Mouse (Mus musculus) stomach, embryonic 14.5 days (tissue): ENCODE data around the gene Tcl1b2. TPM values are rescaled to one million over a fixed set of nuclear protein-coding genes. Genes with fewer than 3 reads are reported as not detected.

Experiments used
- ATAC-seq: fragments of 200-750 bp; cut with Nextera tagmentation; 2 replicates; pipeline ENCODE4 v1.8.0; 2017; ENCODE audit warnings: low read depth, moderate TSS enrichment; ENCODE audit not compliant: insufficient number of reproducible peaks, insufficient read depth, low FRiP score
- H3K27ac ChIP-seq: fragments of 300-500 bp; sonication (generic); 2 replicates; pipeline ENCODE4 v1.5.1; 2014; ENCODE audit warnings: mild to moderate bottlenecking, low read length, moderate library complexity, mixed read lengths
- H3K27me3 ChIP-seq: fragments of 300-500 bp; sonication (generic); 2 replicates; pipeline ENCODE4 v1.6.1; 2014; ENCODE audit warnings: low read length, control low read depth, mixed read lengths; ENCODE audit not compliant: control insufficient read depth, insufficient read depth
- H3K36me3 ChIP-seq: fragments of 300-500 bp; sonication (generic); 2 replicates; pipeline ENCODE4 v1.6.1; 2014; ENCODE audit warnings: mild to moderate bottlenecking, control low read depth, low read length, moderate library complexity, mixed read lengths; ENCODE audit not compliant: control insufficient read depth, insufficient read depth
- H3K4me1 ChIP-seq: fragments of 300-500 bp; sonication (generic); 2 replicates; pipeline ENCODE4 v1.6.1; 2014; ENCODE audit warnings: low read length, control low read depth, mixed read lengths; ENCODE audit not compliant: control insufficient read depth, insufficient read depth
- H3K4me2 ChIP-seq: fragments of 300-500 bp; sonication (generic); replicated peaks from 2 replicates; pipeline ENCODE4 v1.6.1; 2014; ENCODE audit warnings: low read depth, low read length, control low read depth
- H3K4me3 ChIP-seq: fragments of 300-500 bp; sonication (generic); 2 replicates; pipeline ENCODE4 v1.5.1; 2014; ENCODE audit warnings: low read depth, low read length, control low read depth
- H3K9ac ChIP-seq: fragments of 300-500 bp; sonication (generic); replicated peaks from 2 replicates; pipeline ENCODE4 v1.6.1; 2014; ENCODE audit warnings: low read depth, mild to moderate bottlenecking, control low read depth, low read length, moderate library complexity, mixed read lengths
- H3K9me3 ChIP-seq: fragments of 300-500 bp; sonication (generic); 2 replicates; pipeline ENCODE4 v1.6.1; 2016; ENCODE audit warnings: low read depth, low read length, control low read depth; ENCODE audit not compliant: control insufficient read depth
- WGBS: fragments of 180-500 bp; shearing (Covaris S2); extraction: QIAGEN DNeasy Blood & Tissue Kit; methylation state at CpG from one replicate; pipeline ENCODE4 v1.1.7; 2014; 5-methylcytosine and 5-hydroxymethylcytosine counted together
- polyA plus RNA-seq: library from polyadenylated mRNA; unstranded; fragments of >200 nt; fragmentation: Nextera tagmentation; extraction: Ambion mirVana; gene quantifications from 2 replicates; pipeline ENCODE4 v1.2.1, GENCODE M21; 2014

The Tcl1b2 gene
- polyA plus RNA-seq: not detected in 2 replicates

- Histone ChIP-seq H3K4me1 (no peaks in the 10 kb centered on the region), H3K4me2 (no peak within 1 kb of the TSS), H3K27ac (no peak within 1 kb of the TSS), H3K36me3 (no peaks in the 10 kb centered on the region), H3K4me3 (no peak within 1 kb of the TSS), H3K9me3 (no peaks in the 10 kb centered on the region), H3K9ac (no peak within 1 kb of the TSS), H3K27me3 (no peaks in the 10 kb centered on the region)
- no peak for ATAC-seq
- 79% methylated on average over 3 of the region's 3 CpGs for WGBS
These were observed at the start of gene Tcl1b2 for GRCm38 (mm10) chr12:105145714-105146113. Gene Tcl1b2, plus strand, starts transcription at chr12:105146014.

- Histone ChIP-seq H3K36me3 (no peaks in the 10 kb centered on the region), H3K4me3 (no peak overlapping the region), H3K27ac (no peak overlapping the region), H3K9ac (no peak overlapping the region), H3K9me3 (no peaks in the 10 kb centered on the region), H3K4me1 (no peaks in the 10 kb centered on the region), H3K4me2 (no peak overlapping the region), H3K27me3 (no peaks in the 10 kb centered on the region)
- WGBS: 55% methylated on average over 9 of the region's 9 CpGs
- ATAC-seq: no peak
These were observed 46.3 kb upstream of the Tcl1b2 start for GRCm38 (mm10) chr12:105099466-105100044.

- Histone ChIP-seq H3K9me3 (no peaks in the 10 kb centered on the region), H3K4me1 (no peaks in the 10 kb centered on the region), H3K27me3 (no peaks in the 10 kb centered on the region), H3K4me2 (no peak overlapping the region), H3K9ac (no peak overlapping the region), H3K4me3 (no peak overlapping the region), H3K27ac (no peak overlapping the region), H3K36me3 (no peaks in the 10 kb centered on the region)
- ATAC-seq: no peak
- WGBS: 48% methylated on average over 8 of the region's 8 CpGs
These were observed 42.9 kb upstream of the Tcl1b2 start for GRCm38 (mm10) chr12:105102901-105103300.

GRCm38 (mm10) chr12:105104036-105104435 is 41.8 kb upstream of the Tcl1b2 start:
- no peaks in the 10 kb centered on the region for H3K27me3 ChIP-seq
- no peaks in the 10 kb centered on the region for H3K36me3 ChIP-seq
- WGBS: 4% methylated on average over 4 of the region's 4 CpGs
- H3K9me3 ChIP-seq: no peaks in the 10 kb centered on the region
- no peak overlapping the region for H3K4me2 ChIP-seq
- ATAC-seq: no peak
- H3K4me1 ChIP-seq: no peaks in the 10 kb centered on the region
- no peak overlapping the region for H3K27ac ChIP-seq
- no peak overlapping the region for H3K4me3 ChIP-seq
- no peak overlapping the region for H3K9ac ChIP-seq

- H3K9ac ChIP-seq: no peak overlapping the region
- H3K36me3 ChIP-seq: no peaks in the 10 kb centered on the region
- no peak overlapping the region for H3K27ac ChIP-seq
- H3K9me3 ChIP-seq: no peaks in the 10 kb centered on the region
- H3K4me2 ChIP-seq: no peak overlapping the region
- no peaks in the 10 kb centered on the region for H3K4me1 ChIP-seq
- no peak overlapping the region for H3K4me3 ChIP-seq
- ATAC-seq: no peak
- no peaks in the 10 kb centered on the region for H3K27me3 ChIP-seq
- 81% methylated on average over 5 of the region's 5 CpGs for WGBS
These were observed 40.5 kb upstream of the Tcl1b2 start for GRCm38 (mm10) chr12:105105326-105105725.

GRCm38 (mm10) chr12:105108856-105109255 is 37.0 kb upstream of the Tcl1b2 start:
- H3K9me3 ChIP-seq: no peaks in the 10 kb centered on the region
- no peak overlapping the region for H3K27ac ChIP-seq
- no peak overlapping the region for H3K4me3 ChIP-seq
- H3K36me3 ChIP-seq: no peaks in the 10 kb centered on the region
- peaks cover 4% of the 10 kb centered on the region; the same call in 1 of the 2 replicates for H3K4me1 ChIP-seq
- no peaks in the 10 kb centered on the region for H3K27me3 ChIP-seq
- 0 out of 2 replicates have a peak, but pooled peaks have one; percentile 23 for ATAC-seq
- H3K9ac ChIP-seq: no peak overlapping the region
- H3K4me2 ChIP-seq: no peak overlapping the region
- 93% methylated on average over 4 of the region's 4 CpGs for WGBS

- Histone ChIP-seq H3K9ac (no peak overlapping the region), H3K36me3 (no peaks in the 10 kb centered on the region), H3K4me1 (peaks cover 4% of the 10 kb centered on the region; the same call in 1 of the 2 replicates), H3K4me2 (no peak overlapping the region), H3K4me3 (no peak overlapping the region), H3K27ac (no peak overlapping the region), H3K27me3 (no peaks in the 10 kb centered on the region), H3K9me3 (no peaks in the 10 kb centered on the region)
- 58% methylated on average over 3 of the region's 3 CpGs for WGBS
- no peak for ATAC-seq
These were observed 36.4 kb upstream of the Tcl1b2 start for GRCm38 (mm10) chr12:105109406-105109805.

GRCm38 (mm10) chr12:105109812-105110211 is 36.0 kb upstream of the Tcl1b2 start:
- H3K4me2 ChIP-seq: no peak overlapping the region
- no peak overlapping the region for H3K9ac ChIP-seq
- no peak overlapping the region for H3K4me3 ChIP-seq
- H3K27ac ChIP-seq: no peak overlapping the region
- no peak for ATAC-seq
- H3K9me3 ChIP-seq: no peaks in the 10 kb centered on the region
- no peaks in the 10 kb centered on the region for H3K27me3 ChIP-seq
- no peaks in the 10 kb centered on the region for H3K36me3 ChIP-seq
- H3K4me1 ChIP-seq: peaks cover 4% of the 10 kb centered on the region; the same call in 1 of the 2 replicates
- WGBS: 69% methylated on average over 4 of the region's 4 CpGs
